Mouse (Mus musculus) kidney, adult 18-20 months (tissue): ENCODE results near the gene Slc38a2.

ENCODE experiments used
- DNase-seq: peaks from one replicate; pipeline ENCODE4 v3.0.0; 2021

The Slc38a2 gene

GRCm38 (mm10) chr15:96695455-96696421, 3.8 kb downstream of the Slc38a2 start:
- no peak for DNase-seq

DNA sequence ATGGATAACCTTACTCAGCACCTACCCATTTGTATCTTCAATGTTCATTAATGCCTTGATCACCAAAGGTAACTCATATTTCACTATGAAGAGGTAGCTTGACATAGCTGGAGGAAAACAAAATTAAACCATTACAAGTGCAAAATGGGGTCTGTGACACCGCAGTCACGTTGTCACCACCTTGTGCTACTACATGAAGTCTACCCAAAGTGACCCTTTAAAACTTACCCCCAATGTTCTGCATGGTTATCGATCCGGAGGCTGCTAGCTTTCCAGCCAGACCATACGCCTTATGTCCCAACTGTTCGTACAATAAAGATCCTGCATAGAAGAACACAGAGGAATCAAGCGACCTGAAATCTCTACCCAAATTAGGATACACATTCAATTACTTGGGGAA, 4.5 kb downstream of the Slc38a2 start:
- no peak for DNase-seq

- DNase-seq, result no peak
These were observed 5.8 kb downstream of the Slc38a2 start for GRCm38 (mm10) chr15:96693688-96694087.

DNA sequence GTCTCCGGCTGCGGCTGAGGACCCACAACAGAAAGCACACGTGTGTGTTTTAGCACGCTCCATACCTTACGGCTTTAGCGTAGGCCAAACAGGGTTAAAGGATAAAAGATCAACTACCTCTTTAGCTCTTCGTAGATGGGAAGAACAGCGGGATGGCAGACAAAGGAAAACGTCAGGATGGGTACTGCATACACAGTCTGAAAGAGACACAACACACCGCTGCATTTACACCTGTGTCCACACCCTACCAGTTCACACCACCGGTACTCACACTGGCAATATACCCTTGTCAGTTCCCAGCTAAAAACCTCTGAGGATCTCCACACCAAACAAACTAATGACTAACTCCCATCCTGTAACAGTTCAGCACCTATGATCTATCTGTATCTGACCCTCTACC, 7.1 kb downstream of the Slc38a2 start:
- no peak for DNase-seq

DNA sequence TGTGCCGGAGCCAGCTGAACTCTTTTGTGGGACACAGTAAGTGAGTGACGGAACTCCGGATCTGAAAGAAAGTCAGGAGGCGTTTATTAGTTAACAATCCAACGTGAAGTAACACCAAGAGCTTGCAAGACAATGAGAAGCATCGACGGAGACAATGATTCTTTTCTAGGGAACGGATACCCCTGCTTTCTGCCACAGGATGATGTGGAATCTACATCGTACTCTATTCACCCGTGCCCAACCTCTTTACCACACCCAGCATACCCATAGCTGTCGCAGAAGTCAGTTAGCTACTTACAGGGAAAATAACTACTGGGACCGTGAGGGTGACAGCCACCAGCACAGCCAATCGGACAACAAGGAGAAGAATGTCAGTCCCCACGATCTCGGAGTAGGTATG, 8.1 kb downstream of the Slc38a2 start:
- DNase-seq, result no peak

GRCm38 (mm10) chr15:96690829-96691228, 8.7 kb downstream of the Slc38a2 start:
- no peak for DNase-seq

DNA sequence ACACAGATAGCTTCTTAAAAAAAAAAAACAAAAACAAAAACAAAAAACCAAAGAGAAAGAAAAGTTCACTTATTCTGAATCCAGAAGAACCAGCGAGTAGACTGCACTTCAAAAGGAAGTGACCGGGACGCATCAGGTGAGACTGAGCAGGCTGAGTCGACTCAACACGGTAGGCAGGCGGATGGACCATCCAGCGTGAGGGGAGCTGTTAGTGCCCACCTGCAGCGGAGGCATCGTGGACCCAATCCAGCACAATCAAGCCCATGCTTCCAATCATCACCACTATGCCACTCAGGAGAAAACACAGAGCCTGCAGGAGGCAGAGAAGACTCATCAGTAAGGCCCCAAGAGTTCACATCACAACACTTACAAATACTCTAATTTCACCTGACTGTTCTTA, 9.6 kb downstream of the Slc38a2 start:
- no peak for DNase-seq

GRCm38 (mm10) chr15:96688784-96689318, 10.7 kb downstream of the Slc38a2 start:
- DNase-seq, result no peak

- DNase-seq, result no peak
These were observed 11.5 kb downstream of the Slc38a2 start for GRCm38 (mm10) chr15:96688036-96688435.

DNA sequence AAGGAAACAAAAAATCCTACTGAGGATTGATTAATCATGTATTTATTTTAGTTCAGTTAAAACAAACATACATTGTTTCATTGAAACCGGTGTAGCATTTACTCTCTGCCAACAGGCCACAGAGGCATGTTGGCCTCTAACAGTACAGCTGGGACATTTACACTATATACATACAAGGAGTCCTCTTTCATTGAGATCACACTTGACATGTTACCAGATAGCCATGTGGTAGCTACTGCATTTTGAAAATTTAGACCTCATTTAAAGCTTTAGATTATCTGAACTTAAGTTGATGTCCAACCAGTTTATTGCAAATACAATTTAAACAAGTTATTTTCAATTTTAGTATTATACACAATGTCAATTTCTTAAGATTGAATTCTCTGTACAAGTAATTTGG, 12.2 kb downstream of the Slc38a2 start:
- DNase-seq, result no peak

GRCm38 (mm10) chr15:96686201-96687159, 13.1 kb downstream of the Slc38a2 start:
- DNase-seq, result no peak

DNA sequence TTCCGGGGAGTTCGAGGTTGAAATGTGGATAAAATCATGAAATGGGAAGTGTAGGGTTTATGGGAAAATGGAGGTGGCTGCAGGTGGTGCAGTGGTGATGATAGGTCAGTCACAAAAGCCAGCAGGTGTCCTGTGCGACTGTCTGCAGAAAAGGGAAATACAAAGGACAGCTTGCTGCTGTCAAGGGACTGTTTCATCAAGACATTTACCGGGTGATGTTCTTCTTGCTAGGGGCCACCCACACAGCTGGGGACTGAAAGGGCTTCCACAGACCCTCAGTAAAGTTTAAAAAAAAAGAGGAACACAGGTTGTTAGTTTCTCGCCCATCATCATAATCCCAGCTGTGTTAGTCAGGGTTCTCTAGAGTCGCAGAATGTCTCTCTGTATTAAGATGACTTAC, 14.3 kb downstream of the Slc38a2 start:
- no peak for DNase-seq

GRCm38 (mm10) chr15:96684132-96684830, 15.2 kb downstream of the Slc38a2 start:
- peak; percentile 24 for DNase-seq

DNA sequence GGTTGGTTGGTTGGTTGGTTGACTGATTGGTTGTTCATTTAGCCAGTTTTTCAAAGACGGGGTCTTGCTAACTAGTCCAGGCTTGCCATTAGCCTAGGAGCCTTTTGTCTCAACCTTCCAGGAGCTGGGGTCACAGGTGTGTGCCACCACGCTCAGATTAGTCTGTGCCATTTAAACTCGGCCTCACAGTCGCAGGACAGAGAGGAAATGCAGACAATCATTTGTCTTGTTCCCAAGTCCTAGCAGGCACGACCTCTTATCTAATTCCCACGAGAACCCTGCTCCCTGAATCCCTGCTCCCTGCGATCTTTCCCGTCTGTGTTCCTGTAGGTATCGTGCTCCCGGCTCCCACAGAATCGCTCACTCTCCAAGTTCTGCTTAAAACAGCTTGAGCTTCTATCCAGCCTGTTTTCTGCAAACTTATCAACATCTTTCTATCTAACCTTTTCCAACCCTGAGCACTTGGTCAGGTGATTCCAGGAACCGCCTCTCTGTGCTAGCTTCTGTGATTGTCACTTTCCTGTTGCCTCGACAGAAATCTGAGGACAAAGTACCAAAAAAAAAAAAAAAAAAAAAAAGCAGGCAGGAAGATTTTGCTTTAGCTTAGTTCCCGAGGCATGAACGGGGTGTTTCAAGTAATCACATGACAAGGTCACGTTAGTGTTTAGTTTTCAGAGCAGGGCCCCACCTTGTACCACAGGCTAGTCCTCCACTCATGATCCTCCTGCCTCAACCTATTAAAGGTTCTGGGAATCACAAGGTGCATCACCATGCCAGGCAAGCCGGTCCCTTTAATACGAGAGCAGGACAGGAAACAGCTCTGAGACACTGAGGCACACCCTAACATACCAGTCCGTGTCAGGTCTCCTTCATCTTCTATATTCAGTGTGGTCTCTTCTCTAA, 20.4 kb downstream of the Slc38a2 start:
- no peak for DNase-seq

- DNase-seq, result peak; percentile 25
These were observed 23.0 kb downstream of the Slc38a2 start for GRCm38 (mm10) chr15:96676518-96676917.

DNA sequence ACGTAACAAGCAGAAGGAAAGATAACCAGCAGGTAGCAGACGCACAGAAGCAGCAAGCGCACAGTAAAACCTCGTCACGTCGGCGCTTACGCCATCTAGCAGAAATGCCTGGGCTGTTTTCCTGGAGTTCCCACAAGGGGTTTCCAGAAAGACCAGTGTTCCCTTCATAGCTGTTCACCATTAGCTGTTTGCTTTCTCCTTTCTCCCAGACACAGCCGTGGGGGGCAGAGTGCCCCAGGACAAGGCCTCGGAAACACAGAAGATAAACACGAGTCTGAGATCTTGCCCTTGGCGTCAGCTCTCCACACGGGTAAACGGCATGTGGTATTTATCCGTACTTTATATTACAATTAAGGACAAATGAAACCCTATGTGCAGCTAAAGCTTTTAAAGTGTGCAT, 23.8 kb downstream of the Slc38a2 start:
- no peak for DNase-seq

DNA sequence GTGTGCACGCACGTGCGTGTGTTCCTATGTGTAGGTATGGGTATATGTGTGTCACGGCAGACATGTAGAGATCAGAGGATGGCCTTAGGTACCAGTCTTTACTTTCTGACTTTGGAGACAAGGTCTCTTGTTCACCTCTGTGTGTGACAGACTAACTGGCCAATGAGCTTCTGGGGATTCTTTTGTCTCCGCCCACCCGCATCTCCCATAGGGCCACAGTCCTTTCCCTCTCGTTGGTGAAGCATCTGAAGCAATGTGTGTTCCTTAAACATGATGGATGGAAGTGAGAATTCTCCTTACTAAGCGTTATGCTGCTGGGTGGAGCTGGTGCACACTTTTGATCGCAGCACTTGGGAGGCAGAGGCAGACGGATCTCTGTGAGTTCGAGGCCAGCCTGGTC, 24.5 kb downstream of the Slc38a2 start:
- no peak for DNase-seq

DNA sequence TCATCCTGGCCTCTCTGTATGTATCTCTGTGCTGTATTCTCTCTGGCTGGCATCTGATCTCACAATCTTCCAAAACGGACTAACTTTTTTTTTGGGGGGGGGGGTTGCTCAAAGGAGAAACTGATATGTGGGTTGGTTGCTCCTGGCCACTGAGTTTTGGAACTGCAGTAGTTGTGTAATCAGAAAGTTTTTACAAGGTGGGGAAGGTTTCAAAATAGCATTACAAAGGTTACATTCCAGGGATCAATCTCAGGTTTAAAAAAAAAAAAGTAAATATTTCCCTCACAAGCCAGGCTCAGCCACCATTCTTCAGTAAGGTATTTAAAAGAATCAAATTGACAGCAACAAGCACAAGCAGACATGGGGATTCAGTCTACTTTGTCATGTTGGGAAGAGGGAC, 25.4 kb downstream of the Slc38a2 start:
- DNase-seq, result no peak

- no peak for DNase-seq
These were observed 29.8 kb downstream of the Slc38a2 start for GRCm38 (mm10) chr15:96669721-96670120.

GRCm38 (mm10) chr15:96666663-96667062, 32.9 kb downstream of the Slc38a2 start:
- DNase-seq, result peak; percentile 65

DNA sequence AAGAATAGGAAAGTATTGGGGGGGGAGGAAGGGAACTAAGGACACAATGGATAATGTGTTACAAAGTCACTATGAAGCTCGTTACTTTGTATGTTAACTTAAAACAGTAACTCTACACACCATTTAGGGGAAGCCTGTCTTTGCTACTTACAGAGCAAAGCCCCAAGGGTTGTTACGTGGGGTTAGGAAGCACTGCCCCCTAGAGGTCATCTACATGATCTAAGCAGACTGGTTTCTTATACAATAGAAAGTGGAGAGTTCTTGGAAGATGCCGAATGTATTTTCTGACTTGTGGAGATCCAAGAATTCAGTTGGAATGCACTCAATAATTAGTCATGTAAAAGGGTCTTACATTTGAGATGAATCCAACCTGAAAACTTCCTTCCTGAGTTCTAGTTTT, 33.6 kb downstream of the Slc38a2 start:
- peak; percentile 60 for DNase-seq
